Mouse (Mus musculus): ENCODE data around the gene Tada2a. TPM values are rescaled to one million over a fixed set of nuclear protein-coding genes. Genes with fewer than 3 reads are reported as not detected.
A peak's percentile ranks its signal among the peaks of the same experiment; 100 is the strongest.

The Tada2a gene
- polyA plus RNA-seq, 1 experiment: 6.4 TPM

DNA sequence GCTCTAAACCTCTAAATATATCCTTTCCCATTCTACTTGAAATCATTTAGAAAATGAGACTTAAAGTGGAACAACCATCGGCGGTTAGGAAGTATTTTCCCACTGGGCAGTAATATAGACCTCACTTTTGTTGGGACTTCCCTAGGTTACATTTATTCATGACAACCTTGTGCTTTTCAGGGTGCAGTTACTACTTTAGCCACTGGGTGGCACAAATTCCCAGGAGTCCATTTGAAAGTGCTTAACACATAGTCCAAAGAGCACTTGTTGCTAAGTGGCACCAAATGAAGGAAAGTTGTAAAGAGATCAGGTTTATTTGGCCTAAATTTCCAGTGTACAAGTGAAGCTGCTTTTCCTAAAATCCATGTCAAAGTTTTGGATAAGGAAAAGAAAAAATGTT, 12.4 kb upstream of the Tada2a start:
- H3K4me3 ChIP-seq (ENCODE audit: control insufficient read depth, insufficient read depth, low read length): no peak overlapping the region
- peak; percentile 61 for DNase-seq
- WGBS: 66% methylated on average over 2 of the region's 2 CpGs
- no peak overlapping the region for H3K27ac ChIP-seq (ENCODE audit: control insufficient read depth, insufficient read depth, low read length)
- TF ChIP-seq POLR2A (IDR thresholded peaks at IDR 0.05; ENCODE audit: control insufficient read depth, extremely low read depth, insufficient read depth, low read length, poor library complexity) (no peak), CTCF (IDR thresholded peaks at IDR 0.05; ENCODE audit: borderline replicate concordance, control insufficient read depth, extremely low read depth, insufficient read depth, low read length, poor library complexity) (no peak)
- no peaks in the 10 kb centered on the region for H3K27me3 ChIP-seq (ENCODE audit: control insufficient read depth, insufficient read depth, low read length)
- H3K36me3 ChIP-seq (ENCODE audit: control insufficient read depth, insufficient read depth, low read length): no peaks in the 10 kb centered on the region
- no peaks in the 10 kb centered on the region for H3K4me1 ChIP-seq (replicated peaks; ENCODE audit: control insufficient read depth, insufficient read depth, low read length)

- no peaks in the 10 kb centered on the region for H3K27me3 ChIP-seq (ENCODE audit: control insufficient read depth, insufficient read depth, low read length)
- TF ChIP-seq CTCF (IDR thresholded peaks at IDR 0.05; ENCODE audit: borderline replicate concordance, control insufficient read depth, extremely low read depth, insufficient read depth, low read length, poor library complexity) (no peak), POLR2A (IDR thresholded peaks at IDR 0.05; ENCODE audit: control insufficient read depth, extremely low read depth, insufficient read depth, low read length, poor library complexity) (no peak)
- no peak overlapping the region for H3K27ac ChIP-seq (ENCODE audit: control insufficient read depth, insufficient read depth, low read length)
- WGBS: 92% methylated on average over 3 of the region's 3 CpGs
- H3K4me1 ChIP-seq (replicated peaks; ENCODE audit: control insufficient read depth, insufficient read depth, low read length): no peaks in the 10 kb centered on the region
- no peak for DNase-seq
- no peak overlapping the region for H3K4me3 ChIP-seq (ENCODE audit: control insufficient read depth, insufficient read depth, low read length)
- H3K36me3 ChIP-seq (ENCODE audit: control insufficient read depth, insufficient read depth, low read length): no peaks in the 10 kb centered on the region
Observed at GRCm38 (mm10) chr11:84136453-84136852, 7.1 kb upstream of the Tada2a start.

GRCm38 (mm10) chr11:84134331-84134860, 5.0 kb upstream of the Tada2a start:
- H3K27me3 ChIP-seq (ENCODE audit: control insufficient read depth, insufficient read depth, low read length): no peaks in the 10 kb centered on the region
- 98% methylated on average over 2 of the region's 2 CpGs for WGBS
- H3K36me3 ChIP-seq (ENCODE audit: control insufficient read depth, insufficient read depth, low read length): no peaks in the 10 kb centered on the region
- no peak for TF ChIP-seq CTCF (IDR thresholded peaks at IDR 0.05; ENCODE audit: borderline replicate concordance, control insufficient read depth, extremely low read depth, insufficient read depth, low read length, poor library complexity)
- no peak for TF ChIP-seq POLR2A (IDR thresholded peaks at IDR 0.05; ENCODE audit: control insufficient read depth, extremely low read depth, insufficient read depth, low read length, poor library complexity)
- H3K4me3 ChIP-seq (ENCODE audit: control insufficient read depth, insufficient read depth, low read length): no peak overlapping the region
- H3K27ac ChIP-seq (ENCODE audit: control insufficient read depth, insufficient read depth, low read length): no peak overlapping the region
- no peak for DNase-seq
- peaks cover 4% of the 10 kb centered on the region for H3K4me1 ChIP-seq (replicated peaks; ENCODE audit: control insufficient read depth, insufficient read depth, low read length)

DNA sequence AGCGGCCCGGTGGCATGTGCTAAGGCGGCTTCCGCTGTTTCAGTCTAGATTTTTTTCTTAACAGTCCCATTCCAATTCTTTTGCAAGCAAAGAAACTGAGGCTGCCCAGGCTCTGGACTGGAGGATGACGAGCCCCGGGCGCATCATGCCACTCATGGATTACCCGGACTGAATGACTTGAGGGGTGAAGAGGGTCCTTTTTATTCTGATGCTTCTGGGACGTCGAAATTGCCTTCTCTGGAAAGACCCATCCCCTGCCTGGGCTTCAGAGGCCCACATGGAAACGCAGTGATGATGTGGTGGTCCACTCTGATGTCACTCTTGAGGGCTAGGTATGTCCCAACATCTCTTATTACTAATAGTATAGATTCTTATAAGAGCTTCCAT, 392 bp upstream of the Tada2a start:
- Histone ChIP-seq H3K4me1 (replicated peaks; ENCODE audit: control insufficient read depth, insufficient read depth, low read length) (peaks cover 4% of the 10 kb centered on the region), H3K4me3 (ENCODE audit: control insufficient read depth, insufficient read depth, low read length) (peak overlapping the region; percentile 66), H3K36me3 (ENCODE audit: control insufficient read depth, insufficient read depth, low read length) (no peaks in the 10 kb centered on the region), H3K27me3 (ENCODE audit: control insufficient read depth, insufficient read depth, low read length) (no peaks in the 10 kb centered on the region), H3K27ac (ENCODE audit: control insufficient read depth, insufficient read depth, low read length) (no peak overlapping the region)
- no peak for TF ChIP-seq CTCF (IDR thresholded peaks at IDR 0.05; ENCODE audit: borderline replicate concordance, control insufficient read depth, extremely low read depth, insufficient read depth, low read length, poor library complexity)
- TF ChIP-seq POLR2A (IDR thresholded peaks at IDR 0.05; ENCODE audit: control insufficient read depth, extremely low read depth, insufficient read depth, low read length, poor library complexity): no peak
- DNase-seq: no peak
- WGBS: 9% methylated on average over 11 of the region's 11 CpGs

GRCm38 (mm10) chr11:84127977-84128376, 1.4 kb downstream of the Tada2a start:
- Histone ChIP-seq H3K36me3 (ENCODE audit: control insufficient read depth, insufficient read depth, low read length) (no peaks in the 10 kb centered on the region), H3K27me3 (ENCODE audit: control insufficient read depth, insufficient read depth, low read length) (no peaks in the 10 kb centered on the region), H3K27ac (ENCODE audit: control insufficient read depth, insufficient read depth, low read length) (no peak overlapping the region), H3K4me3 (ENCODE audit: control insufficient read depth, insufficient read depth, low read length) (no peak overlapping the region), H3K4me1 (replicated peaks; ENCODE audit: control insufficient read depth, insufficient read depth, low read length) (peaks cover 4% of the 10 kb centered on the region)
- 77% methylated on average over 4 of the region's 4 CpGs for WGBS
- no peak for DNase-seq
- TF ChIP-seq CTCF (IDR thresholded peaks at IDR 0.05; ENCODE audit: borderline replicate concordance, control insufficient read depth, extremely low read depth, insufficient read depth, low read length, poor library complexity) (no peak), POLR2A (IDR thresholded peaks at IDR 0.05; ENCODE audit: control insufficient read depth, extremely low read depth, insufficient read depth, low read length, poor library complexity) (no peak)

- TF ChIP-seq POLR2A (IDR thresholded peaks at IDR 0.05; ENCODE audit: control insufficient read depth, extremely low read depth, insufficient read depth, low read length, poor library complexity) (no peak), CTCF (IDR thresholded peaks at IDR 0.05; ENCODE audit: borderline replicate concordance, control insufficient read depth, extremely low read depth, insufficient read depth, low read length, poor library complexity) (no peak)
- Histone ChIP-seq H3K4me1 (replicated peaks; ENCODE audit: control insufficient read depth, insufficient read depth, low read length) (no peaks in the 10 kb centered on the region), H3K4me3 (ENCODE audit: control insufficient read depth, insufficient read depth, low read length) (no peak overlapping the region), H3K27ac (ENCODE audit: control insufficient read depth, insufficient read depth, low read length) (no peak overlapping the region), H3K27me3 (ENCODE audit: control insufficient read depth, insufficient read depth, low read length) (no peaks in the 10 kb centered on the region), H3K36me3 (ENCODE audit: control insufficient read depth, insufficient read depth, low read length) (0 out of 2 replicates have a peak, but pooled peaks cover 11% of the 10 kb centered on the region)
- DNase-seq: no peak
- 93% methylated on average over 12 of the region's 12 CpGs for WGBS
Observed at GRCm38 (mm10) chr11:84121051-84121956, 8.1 kb downstream of the Tada2a start.

Data from thymus, adult 2 months (tissue).